Mouse (Mus musculus): ENCODE data around the gene Spc25. TPM values are rescaled to one million over a fixed set of nuclear protein-coding genes. Genes with fewer than 3 reads are reported as not detected.

Spc25 gene
- total and polyA plus RNA-seq, 2 experiments from 2014 or later = 21.2 to 47.8 TPM

- H3K4me1 ChIP-seq (ENCODE audit: control insufficient read depth, insufficient read depth) = 0 out of 2 replicates have a peak, but pooled peaks cover 10% of the 10 kb centered on the region
- H3K36me3 ChIP-seq (replicated peaks; ENCODE audit: control insufficient read depth, insufficient read depth, low read length) = peaks cover 9% of the 10 kb centered on the region
- no peaks in the 10 kb centered on the region for H3K9me3 ChIP-seq (replicated peaks; ENCODE audit: control insufficient read depth, low read length)
- H3K27me3 ChIP-seq (ENCODE audit: control insufficient read depth, insufficient read depth, low read length) = no peaks in the 10 kb centered on the region
- WGBS = 18% methylated on average over 7 of the region's 7 CpGs
- peak overlapping the region; percentile 97 for H3K4me2 ChIP-seq (ENCODE audit: low read depth, low read length)
- no peak overlapping the region; the same call in 1 of the 2 replicates for H3K9ac ChIP-seq (replicated peaks; ENCODE audit: low read depth, low read length)
- TF ChIP-seq CTCF (IDR thresholded peaks at IDR 0.05; ENCODE audit: low read depth) (no peak), EP300 (IDR thresholded peaks at IDR 0.05; ENCODE audit: low read depth) (no peak)
- no peak overlapping the region for H3K27ac ChIP-seq (ENCODE audit: low read depth)
- ATAC-seq (ENCODE audit: insufficient read depth, low read depth) (no peak), DNase-seq (ENCODE audit: low spot score) (no peak)
- H3K4me3 ChIP-seq (ENCODE audit: low read depth, low read length) = peak overlapping the region; percentile 90
Observed at GRCm38 (mm10) chr2:69206523-69206922, 529 bp upstream of the Spc25 start.

GRCm38 (mm10) chr2:69205185-69205584 is 809 bp downstream of the Spc25 start:
- Histone ChIP-seq H3K4me1 (ENCODE audit: control insufficient read depth, insufficient read depth) (0 out of 2 replicates have a peak, but pooled peaks cover 10% of the 10 kb centered on the region), H3K9ac (replicated peaks; ENCODE audit: low read depth, low read length) (peak overlapping the region; percentile 74), H3K36me3 (replicated peaks; ENCODE audit: control insufficient read depth, insufficient read depth, low read length) (peaks cover 16% of the 10 kb centered on the region), H3K4me3 (ENCODE audit: low read depth, low read length) (peak overlapping the region; percentile 90), H3K27me3 (ENCODE audit: control insufficient read depth, insufficient read depth, low read length) (no peaks in the 10 kb centered on the region), H3K27ac (ENCODE audit: low read depth) (0 out of 2 replicates have a peak overlapping the region, but pooled peaks have one; percentile 63), H3K9me3 (replicated peaks; ENCODE audit: control insufficient read depth, low read length) (no peaks in the 10 kb centered on the region), H3K4me2 (ENCODE audit: low read depth, low read length) (peak overlapping the region; percentile 97)
- ATAC-seq (ENCODE audit: insufficient read depth, low read depth) (no peak), DNase-seq (ENCODE audit: low spot score) (no peak)
- WGBS = 19% methylated on average over 6 of the region's 6 CpGs
- TF ChIP-seq EP300 (IDR thresholded peaks at IDR 0.05; ENCODE audit: low read depth) = no peak
- TF ChIP-seq CTCF (IDR thresholded peaks at IDR 0.05; ENCODE audit: low read depth) = no peak

GRCm38 (mm10) chr2:69193555-69193954 is 12.4 kb downstream of the Spc25 start:
- Histone ChIP-seq H3K4me3 (ENCODE audit: low read depth, low read length) (no peak overlapping the region), H3K9me3 (replicated peaks; ENCODE audit: control insufficient read depth, low read length) (no peaks in the 10 kb centered on the region), H3K9ac (replicated peaks; ENCODE audit: low read depth, low read length) (no peak overlapping the region), H3K27me3 (ENCODE audit: control insufficient read depth, insufficient read depth, low read length) (no peaks in the 10 kb centered on the region), H3K4me1 (ENCODE audit: control insufficient read depth, insufficient read depth) (no peaks in the 10 kb centered on the region), H3K36me3 (replicated peaks; ENCODE audit: control insufficient read depth, insufficient read depth, low read length) (peaks cover 45% of the 10 kb centered on the region), H3K27ac (ENCODE audit: low read depth) (no peak overlapping the region), H3K4me2 (ENCODE audit: low read depth, low read length) (no peak overlapping the region)
- no peak for ATAC-seq (ENCODE audit: insufficient read depth, low read depth)
- no peak for DNase-seq (ENCODE audit: low spot score)
- 85% methylated on average over 5 of the region's 5 CpGs for WGBS
- TF ChIP-seq EP300 (IDR thresholded peaks at IDR 0.05; ENCODE audit: low read depth) (no peak), CTCF (IDR thresholded peaks at IDR 0.05; ENCODE audit: low read depth) (no peak)

GRCm38 (mm10) chr2:69191059-69191458 is 14.9 kb downstream of the Spc25 start:
- peaks cover 30% of the 10 kb centered on the region for H3K36me3 ChIP-seq (replicated peaks; ENCODE audit: control insufficient read depth, insufficient read depth, low read length)
- no peak for DNase-seq (ENCODE audit: low spot score)
- H3K4me3 ChIP-seq (ENCODE audit: low read depth, low read length) = no peak overlapping the region
- no peaks in the 10 kb centered on the region for H3K9me3 ChIP-seq (replicated peaks; ENCODE audit: control insufficient read depth, low read length)
- H3K27me3 ChIP-seq (ENCODE audit: control insufficient read depth, insufficient read depth, low read length) = no peaks in the 10 kb centered on the region
- no peak overlapping the region for H3K4me2 ChIP-seq (ENCODE audit: low read depth, low read length)
- 76% methylated on average over 5 of the region's 5 CpGs for WGBS
- no peak overlapping the region for H3K9ac ChIP-seq (replicated peaks; ENCODE audit: low read depth, low read length)
- ATAC-seq (ENCODE audit: insufficient read depth, low read depth) = no peak
- no peaks in the 10 kb centered on the region for H3K4me1 ChIP-seq (ENCODE audit: control insufficient read depth, insufficient read depth)
- H3K27ac ChIP-seq (ENCODE audit: low read depth) = no peak overlapping the region
- TF ChIP-seq CTCF (IDR thresholded peaks at IDR 0.05; ENCODE audit: low read depth) (no peak), EP300 (IDR thresholded peaks at IDR 0.05; ENCODE audit: low read depth) (no peak)

- Histone ChIP-seq H3K4me1 (ENCODE audit: control insufficient read depth, insufficient read depth) (no peaks in the 10 kb centered on the region), H3K27ac (ENCODE audit: low read depth) (no peak overlapping the region), H3K4me2 (ENCODE audit: low read depth, low read length) (no peak overlapping the region), H3K9me3 (replicated peaks; ENCODE audit: control insufficient read depth, low read length) (no peaks in the 10 kb centered on the region), H3K27me3 (ENCODE audit: control insufficient read depth, insufficient read depth, low read length) (no peaks in the 10 kb centered on the region), H3K4me3 (ENCODE audit: low read depth, low read length) (no peak overlapping the region), H3K36me3 (replicated peaks; ENCODE audit: control insufficient read depth, insufficient read depth, low read length) (peaks cover 27% of the 10 kb centered on the region), H3K9ac (replicated peaks; ENCODE audit: low read depth, low read length) (no peak overlapping the region)
- TF ChIP-seq CTCF (IDR thresholded peaks at IDR 0.05; ENCODE audit: low read depth) (no peak), EP300 (IDR thresholded peaks at IDR 0.05; ENCODE audit: low read depth) (no peak)
- ATAC-seq (ENCODE audit: insufficient read depth, low read depth) = no peak
- WGBS = 79% methylated on average over 4 of the region's 4 CpGs
- DNase-seq (ENCODE audit: low spot score) = no peak
Observed at GRCm38 (mm10) chr2:69189222-69189621, 16.8 kb downstream of the Spc25 start.

GRCm38 (mm10) chr2:69188732-69189131 is 17.3 kb downstream of the Spc25 start:
- Histone ChIP-seq H3K9ac (replicated peaks; ENCODE audit: low read depth, low read length) (no peak overlapping the region), H3K4me3 (ENCODE audit: low read depth, low read length) (no peak overlapping the region), H3K36me3 (replicated peaks; ENCODE audit: control insufficient read depth, insufficient read depth, low read length) (peaks cover 22% of the 10 kb centered on the region), H3K9me3 (replicated peaks; ENCODE audit: control insufficient read depth, low read length) (no peaks in the 10 kb centered on the region), H3K27me3 (ENCODE audit: control insufficient read depth, insufficient read depth, low read length) (no peaks in the 10 kb centered on the region), H3K4me2 (ENCODE audit: low read depth, low read length) (no peak overlapping the region), H3K27ac (ENCODE audit: low read depth) (no peak overlapping the region), H3K4me1 (ENCODE audit: control insufficient read depth, insufficient read depth) (no peaks in the 10 kb centered on the region)
- DNase-seq (ENCODE audit: low spot score) (no peak), ATAC-seq (ENCODE audit: insufficient read depth, low read depth) (no peak)
- TF ChIP-seq CTCF (IDR thresholded peaks at IDR 0.05; ENCODE audit: low read depth) (no peak), EP300 (IDR thresholded peaks at IDR 0.05; ENCODE audit: low read depth) (no peak)
- WGBS = 68% methylated on average over 6 of the region's 6 CpGs
